Mouse (Mus musculus) CD4-positive, CD25-positive, alpha-beta regulatory T cell, adult 9 weeks (primary cell): ENCODE measurements around the gene Hoga1. TPM values are rescaled to one million over a fixed set of nuclear protein-coding genes. Genes with fewer than 3 reads are reported as not detected.

ENCODE experiments used
- polyA plus RNA-seq: library from polyadenylated mRNA; unstranded; fragments of 100-300 nt; shearing (Covaris generic); gene quantifications from one replicate; pipeline ENCODE4 v1.2.1, GENCODE M21; 2017

The Hoga1 gene
- not detected for polyA plus RNA-seq

GRCm38 (mm10) chr19:42045269-42046102 is at the start of gene Hoga1:
Gene Hoga1 (plus strand): TSS chr19:42045610.

GRCm38 (mm10) chr19:42035456-42036248 is 9.8 kb upstream of the Hoga1 start, which contains the start of gene Ankrd2:
Gene Ankrd2 (plus strand): TSS chr19:42036000.

GRCm38 (mm10) chr19:42051948-42052347 is 6.5 kb downstream of the Hoga1 start, which contains the start of gene 4933411K16Rik:
Gene 4933411K16Rik (plus strand): TSS chr19:42052248.

GRCm38 (mm10) chr19:42086166-42086565 is 40.8 kb downstream of the Hoga1 start, which contains the start of gene Morn4:
Gene Morn4 (minus strand): TSS chr19:42086357.

GRCm38 (mm10) chr19:42089748-42090595 is 44.6 kb downstream of the Hoga1 start, which contains the start of gene Pi4k2a:
Gene Pi4k2a (plus strand): TSS chr19:42090470.

Other genes starting within 250 kb of the Hoga1 start
- gene Arhgap19, start 243.6 kb upstream of the Hoga1 start, polyA plus RNA-seq = 4.4 TPM
- gene Frat1, start 215.6 kb upstream of the Hoga1 start, polyA plus RNA-seq = 2.8 TPM
- gene Frat2, start 197.5 kb upstream of the Hoga1 start, polyA plus RNA-seq = 0.55 TPM
- gene Rrp12, start 149.4 kb upstream of the Hoga1 start, polyA plus RNA-seq = 24.3 TPM
- 140 TPM for gene Pgam1, start 133.7 kb upstream of the Hoga1 start, polyA plus RNA-seq
- gene Exosc1, start 112.2 kb upstream of the Hoga1 start, polyA plus RNA-seq = 102 TPM
- gene Zdhhc16, start 112.1 kb upstream of the Hoga1 start, polyA plus RNA-seq = 74.9 TPM
- gene Mms19, start 64.5 kb upstream of the Hoga1 start, polyA plus RNA-seq = 94.0 TPM
- 4.8 TPM for gene Ubtd1, start 63.8 kb upstream of the Hoga1 start, polyA plus RNA-seq
- gene Ankrd2, start 9.6 kb upstream of the Hoga1 start, polyA plus RNA-seq = not detected
- not detected for gene 4933411K16Rik, start 6.6 kb downstream of the Hoga1 start, polyA plus RNA-seq
- gene Morn4, start 40.7 kb downstream of the Hoga1 start, polyA plus RNA-seq = 0.76 TPM
- gene Pi4k2a, start 44.9 kb downstream of the Hoga1 start, polyA plus RNA-seq = 3.6 TPM
- 6.5 TPM for gene Avpi1, start 83.4 kb downstream of the Hoga1 start, polyA plus RNA-seq
- 3.0 TPM for gene Marveld1, start 101.8 kb downstream of the Hoga1 start, polyA plus RNA-seq
- 72.8 TPM for gene Zfyve27, start 118.3 kb downstream of the Hoga1 start, polyA plus RNA-seq
- gene Sfrp5, start 156.6 kb downstream of the Hoga1 start, polyA plus RNA-seq = not detected
- gene Golga7b, start 202.0 kb downstream of the Hoga1 start, polyA plus RNA-seq = not detected